Mouse (Mus musculus): ENCODE results near the gene Tm6sf1.

The Tm6sf1 gene

DNA sequence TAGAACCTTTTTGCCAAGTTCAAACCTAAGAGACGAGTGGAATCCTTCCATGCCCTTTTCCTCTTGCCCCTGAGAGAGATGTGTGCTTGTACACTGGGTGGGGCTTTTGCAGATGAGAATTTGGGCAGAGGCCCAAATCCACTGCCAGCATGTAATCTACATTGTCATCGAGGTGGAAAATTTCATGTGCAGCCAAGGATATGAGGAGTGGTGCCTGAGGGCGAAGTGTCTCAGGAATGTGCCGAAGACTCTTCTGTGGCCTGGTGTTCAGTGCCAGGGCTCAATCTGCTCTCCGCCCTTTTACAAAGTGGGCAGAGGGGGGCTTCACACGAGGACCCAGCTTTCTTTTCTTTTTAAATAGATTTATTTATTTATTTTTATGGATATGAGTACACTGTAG lies 15.8 kb downstream of the Tm6sf1 start:
- in situ Hi-C loops (cut with MboI, MseI): no loop called here

- in situ Hi-C loops (cut with MboI, MseI): no loop called here
Measured at GRCm38 (mm10) chr7:81875372-81875771, 16.6 kb downstream of the Tm6sf1 start.

DNA sequence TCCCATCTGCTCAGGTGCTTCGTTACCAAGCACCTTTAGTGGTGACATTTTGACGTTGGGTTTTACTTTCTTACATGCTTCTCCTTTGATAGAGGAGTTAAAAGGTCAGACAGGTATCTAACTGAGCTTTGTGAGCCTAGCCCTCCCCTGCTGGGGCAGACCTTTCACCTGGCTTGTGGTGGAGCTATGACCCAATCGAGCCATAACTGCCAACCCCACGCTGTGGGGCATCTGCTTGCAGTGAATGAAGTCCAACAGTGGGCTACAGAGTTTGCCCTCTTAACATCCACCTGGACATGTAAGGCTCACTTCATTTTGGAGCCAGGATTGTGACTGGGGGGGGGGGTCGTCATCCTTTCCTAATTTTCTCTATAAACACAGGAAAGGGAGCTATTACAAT lies 21.5 kb downstream of the Tm6sf1 start:
- in situ Hi-C loops (cut with MboI, MseI): no loop called here

DNA sequence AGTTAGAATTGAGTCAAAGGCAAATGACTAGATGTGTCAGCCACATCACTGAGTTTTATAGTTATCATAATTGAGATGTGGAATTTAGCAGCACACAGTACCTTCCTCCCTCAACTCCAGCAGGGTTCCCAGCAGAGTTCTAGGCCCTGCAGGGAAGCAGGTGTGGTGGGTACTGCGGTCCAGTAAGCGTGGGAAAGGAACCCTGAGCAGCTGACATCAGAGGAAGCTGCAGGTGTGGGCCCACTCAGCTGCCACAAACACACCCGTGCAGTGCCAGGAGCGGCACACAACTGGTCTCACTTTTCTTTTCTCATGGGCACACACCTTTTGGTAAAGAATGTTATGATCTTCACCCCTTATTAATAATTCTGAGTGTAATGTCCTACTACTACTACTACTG lies 22.0 kb downstream of the Tm6sf1 start:
- in situ Hi-C loops (cut with MboI, MseI): no loop called here

GRCm38 (mm10) chr7:81881600-81881999 lies 22.8 kb downstream of the Tm6sf1 start:
- in situ Hi-C loops (cut with MboI, MseI): no loop called here

- in situ Hi-C loops (cut with MboI, MseI): no loop called here
Measured at GRCm38 (mm10) chr7:81885128-81885527, 26.3 kb downstream of the Tm6sf1 start.

DNA sequence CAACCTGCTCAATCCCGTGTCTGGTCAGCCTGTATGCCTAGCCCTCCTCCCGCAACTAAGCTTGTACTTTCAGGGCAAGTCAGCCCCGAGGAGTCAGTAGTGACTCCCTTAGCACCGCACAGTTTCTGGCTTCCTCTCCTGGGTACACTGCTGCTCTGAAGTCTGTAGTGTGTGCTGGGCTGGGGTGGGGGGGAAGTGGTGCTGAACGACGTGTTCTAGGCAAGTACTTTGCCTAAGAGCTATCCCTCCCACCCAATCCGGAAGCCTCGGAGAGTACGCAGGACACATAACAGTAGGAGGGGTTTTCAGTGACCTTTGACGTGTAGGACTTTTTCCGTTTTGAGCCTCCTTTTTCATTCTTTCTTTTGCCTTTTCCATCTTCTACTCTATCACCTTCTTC lies 40.6 kb downstream of the Tm6sf1 start:
- in situ Hi-C loops (cut with MboI, MseI): no loop called here

DNA sequence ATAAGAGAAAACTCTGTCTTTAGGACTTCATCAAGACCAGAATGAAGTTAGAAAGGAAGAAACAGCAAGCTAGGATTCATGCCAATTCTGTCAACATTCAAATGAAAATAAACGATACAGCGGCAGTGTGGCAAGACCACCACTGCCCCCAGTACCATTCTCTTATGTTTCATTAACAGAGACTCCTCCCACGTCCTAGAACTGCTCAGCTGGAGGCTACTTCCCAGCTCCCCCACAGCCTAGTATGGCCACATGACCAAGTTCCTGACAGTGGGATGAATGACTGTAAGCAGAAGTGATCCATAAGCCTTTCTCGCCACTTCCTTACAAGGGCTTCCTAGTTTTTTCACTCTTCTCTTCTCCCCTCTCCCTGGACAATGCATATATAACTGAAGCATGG lies 45.3 kb downstream of the Tm6sf1 start:
- in situ Hi-C loops (cut with MboI, MseI): no loop called here

- in situ Hi-C loops (cut with MboI, MseI): no loop called here
Measured at GRCm38 (mm10) chr7:81904926-81905325, 46.1 kb downstream of the Tm6sf1 start.

DNA sequence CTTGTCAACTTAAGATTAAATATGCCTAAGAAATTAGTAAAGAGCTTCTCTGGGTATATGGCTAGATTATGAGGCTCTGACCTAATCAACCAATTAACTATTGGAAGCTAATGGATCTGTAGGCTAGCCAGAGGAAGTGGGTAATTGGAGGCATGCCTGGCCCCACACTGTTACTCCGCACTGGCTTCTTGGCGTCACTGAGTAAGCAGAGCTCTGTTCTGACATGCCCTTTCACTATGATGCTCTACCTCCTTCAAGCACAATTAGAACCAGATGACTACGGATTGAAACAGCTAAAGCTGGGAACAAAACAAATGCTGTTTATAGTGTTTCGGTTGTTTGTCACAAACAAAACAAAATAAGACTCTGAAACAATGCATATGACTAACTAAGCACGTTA lies 59.5 kb downstream of the Tm6sf1 start:
- in situ Hi-C loops (cut with MboI, MseI): no loop called here

DNA sequence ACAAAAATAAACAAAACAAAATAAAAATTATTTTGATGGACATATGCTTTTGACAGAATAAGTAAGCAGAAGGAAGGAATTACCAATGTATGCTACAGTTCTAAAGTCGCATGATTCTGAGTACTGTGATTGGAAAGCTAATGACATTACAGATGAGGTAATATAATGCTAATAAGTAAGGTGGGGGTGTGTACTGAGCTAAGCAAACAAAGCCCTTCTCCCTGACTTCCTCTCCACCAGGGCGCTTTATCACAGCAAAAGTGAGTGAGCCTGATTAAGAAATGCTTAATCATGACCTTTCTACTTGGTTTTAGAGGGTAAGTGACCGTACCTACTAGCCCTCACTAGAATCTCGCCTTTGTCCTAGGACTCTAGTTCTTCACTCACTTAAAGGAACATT lies 61.5 kb downstream of the Tm6sf1 start:
- in situ Hi-C loops (cut with MboI, MseI): no loop called here

GRCm38 (mm10) chr7:81921379-81921952 lies 62.7 kb downstream of the Tm6sf1 start:
- in situ Hi-C loops (cut with MboI, MseI): no loop called here

GRCm38 (mm10) chr7:81928998-81929397 lies 70.2 kb downstream of the Tm6sf1 start:
- in situ Hi-C loops (cut with MboI, MseI): no loop called here

- in situ Hi-C loops (cut with MboI, MseI): loop anchor here in 1 of 2 experiments (5.0 to 10.0 kb wide), 2 partner anchors 70 to 1148 kb away; no protein-coding TSS in a partner anchor
Measured at GRCm38 (mm10) chr7:81932521-81933045, 73.8 kb downstream of the Tm6sf1 start.

GRCm38 (mm10) chr7:81933061-81933600 lies 74.3 kb downstream of the Tm6sf1 start:
- in situ Hi-C loops (cut with MboI, MseI): loop anchor here in 1 of 2 experiments (5.0 to 10.0 kb wide), 2 partner anchors 71 to 1148 kb away; no protein-coding TSS in a partner anchor

GRCm38 (mm10) chr7:81933601-81934266 lies 74.9 kb downstream of the Tm6sf1 start:
- in situ Hi-C loops (cut with MboI, MseI): loop anchor here in 1 of 2 experiments (5.0 to 10.0 kb wide), 2 partner anchors 71 to 1149 kb away; no protein-coding TSS in a partner anchor
